In the genomic region with DNA sequence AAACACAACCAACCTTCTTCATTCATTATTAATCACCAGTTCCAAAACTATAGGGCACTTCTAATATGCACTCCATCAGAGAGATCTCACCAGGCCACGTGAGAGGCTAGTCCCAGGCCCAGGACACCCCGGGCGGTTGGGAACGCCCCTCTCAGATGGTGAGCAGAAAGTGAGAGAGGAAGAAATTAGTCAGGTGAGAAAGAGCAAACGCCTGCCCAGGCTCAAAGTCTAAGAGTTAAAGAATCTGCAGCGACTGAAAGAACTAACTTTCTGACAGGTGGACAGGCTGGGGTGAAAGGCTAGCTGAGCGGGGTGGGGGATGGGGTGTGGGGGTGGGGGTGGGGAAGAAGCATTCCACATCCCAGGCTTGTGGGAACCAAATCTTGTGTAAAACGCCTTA, we compare ENCODE assay signal across 9 mouse cellular contexts.
A peak's percentile ranks its signal among the peaks of the same experiment; 100 is the strongest.
DNase-seq lines count a peak whose midpoint lies in the region; ATAC-seq and TF ChIP-seq lines count a peak whose summit lies in the region.
"Had no signal": no experiment of that assay in that cellular context is flagged by ENCODE, and none has a peak within 500 bp of the region (broad histone marks: within the 10 kb centered on the region; RNA-seq: fewer than 3 reads in every experiment).

No protein-coding gene starts in this region.

- H3K4me1 ChIP-seq in midbrain, embryonic 10.5 days: peaks cover 51% of the 10 kb centered on the region
- H3K4me1 ChIP-seq in midbrain, embryonic 11.5 days (ENCODE audit: control insufficient read depth, insufficient read depth, low read length): peaks cover 17% of the 10 kb centered on the region
- peaks cover 49% of the 10 kb centered on the region for H3K4me1 ChIP-seq in limb, embryonic 12.5 days (replicated peaks)
- 0 out of 2 replicates have a peak, but pooled peaks cover 2% of the 10 kb centered on the region for H3K4me1 ChIP-seq in stomach, postnatal 0 days (replicated peaks; ENCODE audit: control insufficient read depth, insufficient read depth)

- no peak overlapping the region for H3K4me2 ChIP-seq in midbrain, embryonic 11.5 days
- H3K4me2 ChIP-seq in limb, embryonic 12.5 days: peak overlapping the region; percentile 68; the same call in 1 of the 2 replicates
- H3K4me2 ChIP-seq in stomach, postnatal 0 days (replicated peaks; ENCODE audit: low read depth): 0 out of 2 replicates have a peak overlapping the region, but pooled peaks have one; percentile 68

- H3K27ac ChIP-seq in midbrain, embryonic 10.5 days (replicated peaks): no peak overlapping the region
- no peak overlapping the region for H3K27ac ChIP-seq in midbrain, embryonic 11.5 days (ENCODE audit: low read depth, low read length)
- H3K27ac ChIP-seq in limb, embryonic 12.5 days: no peak overlapping the region
- peak overlapping the region; percentile 36; the same call in 1 of the 2 replicates for H3K27ac ChIP-seq in stomach, postnatal 0 days (replicated peaks)
- H3K27ac ChIP-seq: limb, embryonic 15.5 days had no signal

- no peak for TF ChIP-seq CTCF in stomach, postnatal 0 days (IDR thresholded peaks at IDR 0.05; ENCODE audit: low read depth)

- peak; percentile 11 for DNase-seq in embryo, embryonic 9.5 days (ENCODE audit: extremely low spot score)
- DNase-seq in embryo, embryonic 10.5 days (ENCODE audit: low spot score): no peak
- no peak for DNase-seq in midbrain, embryonic 10.5 days (ENCODE audit: low spot score)
- no peak for DNase-seq in midbrain, embryonic 11.5 days (ENCODE audit: low spot score, missing footprints)
- DNase-seq in stomach, postnatal 0 days (ENCODE audit: low spot score): peak; percentile 71
- DNase-seq in thymus, postnatal 25 days: no peak

- no peak for ATAC-seq in midbrain, embryonic 11.5 days (ENCODE audit: low FRiP score)
- no peak for ATAC-seq in limb, embryonic 12.5 days (ENCODE audit: insufficient number of reproducible peaks, insufficient read depth, low FRiP score, low TSS enrichment, low read depth)
- peak; percentile 62 for ATAC-seq in stomach, postnatal 0 days (ENCODE audit: low FRiP score, low TSS enrichment)
- ATAC-seq in erythroid progenitor cell, adult 5-6 weeks (replicated peaks; ENCODE audit: low FRiP score, poor library complexity, severe bottlenecking): no peak

- no peak overlapping the region for H3K9ac ChIP-seq in midbrain, embryonic 11.5 days (ENCODE audit: low read length)
- no peak overlapping the region for H3K9ac ChIP-seq in limb, embryonic 12.5 days (replicated peaks)
- no peak overlapping the region for H3K9ac ChIP-seq in stomach, postnatal 0 days (ENCODE audit: low read length)
- H3K9ac ChIP-seq: limb, embryonic 15.5 days had no signal

- peaks cover 3% of the 10 kb centered on the region; the same call in 1 of the 2 replicates for H3K27me3 ChIP-seq in midbrain, embryonic 10.5 days (ENCODE audit: low read depth, poor library complexity, severe bottlenecking)
- no peaks in the 10 kb centered on the region for H3K27me3 ChIP-seq in midbrain, embryonic 11.5 days (ENCODE audit: control insufficient read depth, insufficient read depth, low read length)
- no peaks in the 10 kb centered on the region for H3K27me3 ChIP-seq in limb, embryonic 12.5 days
- no peaks in the 10 kb centered on the region for H3K27me3 ChIP-seq in stomach, postnatal 0 days (ENCODE audit: control insufficient read depth, insufficient read depth, low read length)
- H3K27me3 ChIP-seq: limb, embryonic 15.5 days had no signal

- H3K36me3 ChIP-seq in midbrain, embryonic 10.5 days: no peaks in the 10 kb centered on the region
- no peaks in the 10 kb centered on the region for H3K36me3 ChIP-seq in midbrain, embryonic 11.5 days (ENCODE audit: control insufficient read depth, insufficient read depth, low read length)
- no peaks in the 10 kb centered on the region for H3K36me3 ChIP-seq in limb, embryonic 12.5 days
- no peaks in the 10 kb centered on the region for H3K36me3 ChIP-seq in stomach, postnatal 0 days (ENCODE audit: control insufficient read depth, insufficient read depth, low read length)
- H3K36me3 ChIP-seq: limb, embryonic 15.5 days had no signal

- peak overlapping the region; percentile 60; the same call in 1 of the 2 replicates for H3K4me3 ChIP-seq in midbrain, embryonic 10.5 days
- H3K4me3 ChIP-seq in midbrain, embryonic 11.5 days (ENCODE audit: low read depth, low read length): no peak overlapping the region
- H3K4me3 ChIP-seq in limb, embryonic 12.5 days (replicated peaks): no peak overlapping the region
- no peak overlapping the region for H3K4me3 ChIP-seq in stomach, postnatal 0 days (ENCODE audit: low read depth, low read length)

- TF ChIP-seq EP300 in stomach, postnatal 0 days (optimal IDR thresholded peaks at IDR 0.05): no peak

- no peaks in the 10 kb centered on the region for H3K9me3 ChIP-seq in midbrain, embryonic 10.5 days (replicated peaks)
- H3K9me3 ChIP-seq in midbrain, embryonic 11.5 days (ENCODE audit: control insufficient read depth, low read length): no peaks in the 10 kb centered on the region
- no peaks in the 10 kb centered on the region for H3K9me3 ChIP-seq in limb, embryonic 12.5 days
- H3K9me3 ChIP-seq in stomach, postnatal 0 days (ENCODE audit: control insufficient read depth, low read length): no peaks in the 10 kb centered on the region
- H3K9me3 ChIP-seq: limb, embryonic 15.5 days had no signal

- 6% methylated on average over 8 of the region's 8 CpGs for whole genome bisulfite sequencing in midbrain, embryonic 10.5 days
- WGBS in midbrain, embryonic 11.5 days: 8% methylated on average over 8 of the region's 8 CpGs
- 5% methylated on average over 8 of the region's 8 CpGs for WGBS in limb, embryonic 12.5 days
- WGBS in stomach, postnatal 0 days: 9% methylated on average over 8 of the region's 8 CpGs

Comparison
In these comparisons a context has a peak if more than half of its experiments do, and no peak if none do; other contexts are left out.
1. DNase-seq: peak in embryo, embryonic 9.5 days (single experiment) and stomach, postnatal 0 days (single experiment); none in embryo, embryonic 10.5 days (single experiment), midbrain, embryonic 10.5 days (single experiment), midbrain, embryonic 11.5 days (single experiment) and thymus, postnatal 25 days (single experiment).